Mouse (Mus musculus): ENCODE results near the gene Fgfr1op2. TPM values are rescaled to one million over a fixed set of nuclear protein-coding genes. Genes with fewer than 3 reads are reported as not detected.
A peak's percentile ranks its signal among the peaks of the same experiment; 100 is the strongest.

Fgfr1op2 gene
- polyA plus RNA-seq, 1 experiment from 2014 or later: 85.1 TPM

DNA sequence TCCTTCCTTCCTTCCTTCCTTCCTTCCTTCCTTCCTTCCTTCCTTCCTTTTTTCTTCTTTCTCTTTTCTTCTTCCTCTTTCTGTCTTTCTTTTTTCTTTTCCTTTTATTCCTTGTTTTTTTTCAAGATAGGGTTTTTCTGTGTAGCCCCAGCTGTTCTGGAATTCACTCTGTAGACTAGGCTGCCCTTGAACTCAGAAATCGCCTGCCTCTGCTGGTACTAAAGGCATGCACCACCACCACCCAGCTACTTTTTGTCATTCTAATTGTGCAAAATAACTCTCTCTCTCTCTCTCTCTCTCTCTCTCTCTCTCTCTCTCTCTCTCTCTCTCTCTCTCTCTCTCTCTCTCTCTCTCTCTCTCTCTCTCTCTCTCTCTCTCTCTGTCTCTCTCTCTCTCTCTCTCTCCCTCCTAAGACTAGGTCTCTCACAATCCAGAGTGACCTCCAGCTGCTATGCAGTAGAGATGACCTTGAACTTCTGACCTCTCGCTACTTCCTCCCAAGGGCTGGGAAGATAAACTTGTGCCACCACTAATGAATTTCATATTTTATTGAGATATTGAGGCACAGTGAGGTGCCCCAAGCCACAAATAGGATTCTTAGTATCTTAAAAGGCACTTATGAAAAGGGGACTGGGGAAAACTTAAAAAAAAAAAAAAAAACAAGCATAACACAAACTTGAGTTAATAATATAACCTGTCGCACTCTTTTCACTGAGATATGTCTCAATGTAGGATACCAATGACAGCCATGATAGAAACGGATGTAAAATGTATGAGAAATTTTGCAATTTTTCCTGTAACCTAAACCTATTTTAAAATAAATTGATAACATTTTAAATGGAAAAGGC lies 58.0 kb downstream of the Fgfr1op2 start:
- Histone ChIP-seq H3K27me3 (ENCODE audit: insufficient read depth, poor library complexity, severe bottlenecking) (no peaks in the 10 kb centered on the region), H3K36me3 (no peaks in the 10 kb centered on the region), H3K9me3 (no peaks in the 10 kb centered on the region), H3K4me3 (peak overlapping the region; percentile 84), H3K4me1 (peaks cover 34% of the 10 kb centered on the region), H3K27ac (peak overlapping the region; percentile 97)
- WGBS: 58% methylated on average over 4 of the region's 4 CpGs
- no peak for DNase-seq (ENCODE audit: low spot score)

DNA sequence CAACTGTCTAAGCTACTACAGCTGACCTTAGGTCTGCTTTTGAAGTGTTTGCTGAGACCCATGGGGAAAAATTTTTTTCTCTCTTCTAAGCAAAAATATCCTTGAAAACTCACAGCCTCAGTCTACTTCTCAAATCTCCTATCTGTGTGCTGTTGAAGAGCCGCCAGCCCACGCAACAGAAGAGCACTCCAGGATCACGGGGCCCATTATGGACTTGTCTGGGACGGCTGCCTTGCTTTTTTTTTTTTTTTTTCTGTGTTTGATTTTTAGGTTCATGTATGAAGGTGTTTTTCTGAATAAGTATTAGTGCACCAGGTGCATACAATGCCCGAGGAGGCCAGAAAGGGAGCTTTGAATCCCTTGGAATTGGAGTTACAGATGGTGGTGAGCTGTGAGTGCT lies 59.5 kb downstream of the Fgfr1op2 start:
- 87% methylated on average over 5 of the region's 5 CpGs for WGBS
- no peak for DNase-seq (ENCODE audit: low spot score)
- peaks cover 23% of the 10 kb centered on the region for H3K4me1 ChIP-seq
- H3K36me3 ChIP-seq: no peaks in the 10 kb centered on the region
- H3K4me3 ChIP-seq: no peak overlapping the region
- H3K27ac ChIP-seq: no peak overlapping the region
- H3K27me3 ChIP-seq (ENCODE audit: insufficient read depth, poor library complexity, severe bottlenecking): no peaks in the 10 kb centered on the region
- H3K9me3 ChIP-seq: no peaks in the 10 kb centered on the region

DNA sequence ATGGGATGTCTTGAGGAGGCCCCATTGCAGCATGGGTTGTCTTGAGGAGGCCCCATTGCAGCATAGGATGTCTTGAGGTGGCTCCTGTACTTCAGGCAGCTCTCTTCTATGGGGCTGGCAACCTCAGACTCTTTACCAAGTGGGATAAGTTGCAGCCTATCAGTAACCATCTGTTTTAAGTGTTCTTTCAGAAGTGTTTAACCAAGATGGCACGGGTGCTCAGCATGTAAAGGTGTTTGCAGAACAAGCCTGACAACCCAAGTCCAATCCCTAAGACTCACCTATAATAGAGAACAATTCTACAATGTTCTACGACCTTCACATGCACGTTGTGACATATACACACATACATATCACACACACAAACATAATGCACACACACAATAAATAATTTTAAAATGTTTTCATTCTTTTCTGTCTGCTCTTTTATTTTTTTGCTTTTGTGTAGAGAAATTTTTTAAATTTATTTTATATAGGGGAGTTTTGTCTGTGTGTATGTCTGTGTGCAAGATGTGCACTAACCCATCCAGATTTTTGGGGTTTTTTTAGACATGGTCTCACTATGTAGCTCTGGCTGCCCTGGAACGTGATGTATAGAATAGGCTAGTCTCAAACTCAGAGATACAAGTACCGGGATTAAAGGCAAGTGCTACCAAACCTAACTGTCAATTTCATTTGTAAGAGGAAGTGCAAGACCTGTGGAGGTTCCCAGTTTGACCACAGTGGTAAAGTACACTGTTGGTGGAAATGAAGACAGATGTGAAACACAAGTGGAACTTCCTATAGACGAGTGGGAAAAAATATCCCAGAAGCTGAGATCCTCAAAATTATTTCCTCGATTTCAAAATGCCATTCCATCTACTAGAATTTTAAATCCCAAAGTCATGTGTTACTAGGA lies 63.3 kb downstream of the Fgfr1op2 start:
- H3K27me3 ChIP-seq (ENCODE audit: insufficient read depth, poor library complexity, severe bottlenecking): no peaks in the 10 kb centered on the region
- no peaks in the 10 kb centered on the region for H3K9me3 ChIP-seq
- no peaks in the 10 kb centered on the region for H3K36me3 ChIP-seq
- WGBS: 84% methylated on average over 7 of the region's 7 CpGs
- peaks cover 8% of the 10 kb centered on the region for H3K4me1 ChIP-seq
- DNase-seq (ENCODE audit: low spot score): no peak
- no peak overlapping the region for H3K27ac ChIP-seq
- no peak overlapping the region for H3K4me3 ChIP-seq

DNA sequence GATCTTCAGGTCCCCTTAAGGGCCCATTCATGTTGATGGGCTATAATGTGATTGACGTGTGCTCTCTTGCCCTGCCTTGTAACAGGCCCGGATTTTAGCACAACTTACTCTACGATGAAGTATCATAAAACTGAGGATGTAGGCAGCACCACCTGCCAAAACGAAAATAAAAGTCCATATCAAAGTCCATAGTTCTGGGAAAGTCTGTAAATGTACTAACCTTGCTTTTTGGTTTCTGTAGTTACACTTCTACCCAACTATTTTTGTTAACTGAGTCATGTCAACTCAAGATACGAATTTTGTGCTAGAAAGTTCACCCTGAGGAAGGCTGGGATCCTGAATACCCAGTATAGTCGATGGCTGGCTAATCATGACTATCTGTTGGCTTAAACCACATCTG lies 64.0 kb downstream of the Fgfr1op2 start:
- Histone ChIP-seq H3K36me3 (no peaks in the 10 kb centered on the region), H3K9me3 (no peaks in the 10 kb centered on the region), H3K27ac (no peak overlapping the region), H3K4me1 (peaks cover 8% of the 10 kb centered on the region), H3K27me3 (ENCODE audit: insufficient read depth, poor library complexity, severe bottlenecking) (no peaks in the 10 kb centered on the region), H3K4me3 (no peak overlapping the region)
- WGBS: 86% methylated on average over 6 of the region's 6 CpGs
- DNase-seq (ENCODE audit: low spot score): no peak

DNA sequence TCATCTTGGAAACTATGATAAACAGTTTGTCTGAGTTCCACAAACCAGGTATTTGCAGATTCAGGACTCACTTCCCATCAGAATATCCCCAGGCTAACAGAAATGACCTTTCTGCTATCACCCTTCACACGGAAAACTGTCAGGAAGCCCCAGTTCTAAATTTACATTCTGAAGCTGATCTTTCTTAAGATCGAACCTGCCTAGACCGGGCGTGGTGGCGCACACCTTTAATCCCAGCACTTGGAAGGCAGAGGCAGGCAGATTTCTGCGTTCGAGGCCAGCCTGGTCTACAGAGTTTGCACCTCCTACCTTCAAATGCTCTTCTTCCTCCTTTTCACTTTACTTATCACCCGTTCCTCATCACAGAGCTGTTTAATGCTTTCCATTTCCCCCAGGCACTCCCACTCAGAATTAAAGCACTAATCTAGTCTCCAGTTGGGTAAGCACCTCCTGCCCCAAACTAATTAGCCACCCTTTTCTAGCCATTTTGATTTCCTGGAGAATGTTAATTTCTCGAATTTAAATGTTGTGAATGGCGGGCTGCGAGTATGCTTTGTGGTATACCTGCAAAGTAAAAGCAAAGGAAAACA lies 64.7 kb downstream of the Fgfr1op2 start:
- Histone ChIP-seq H3K36me3 (no peaks in the 10 kb centered on the region), H3K27me3 (ENCODE audit: insufficient read depth, poor library complexity, severe bottlenecking) (no peaks in the 10 kb centered on the region), H3K4me3 (peak overlapping the region; percentile 90), H3K9me3 (no peaks in the 10 kb centered on the region), H3K4me1 (peaks cover 8% of the 10 kb centered on the region), H3K27ac (peak overlapping the region; percentile 99)
- no peak for DNase-seq (ENCODE audit: low spot score)
- 64% methylated on average over 11 of the region's 11 CpGs for WGBS

DNA sequence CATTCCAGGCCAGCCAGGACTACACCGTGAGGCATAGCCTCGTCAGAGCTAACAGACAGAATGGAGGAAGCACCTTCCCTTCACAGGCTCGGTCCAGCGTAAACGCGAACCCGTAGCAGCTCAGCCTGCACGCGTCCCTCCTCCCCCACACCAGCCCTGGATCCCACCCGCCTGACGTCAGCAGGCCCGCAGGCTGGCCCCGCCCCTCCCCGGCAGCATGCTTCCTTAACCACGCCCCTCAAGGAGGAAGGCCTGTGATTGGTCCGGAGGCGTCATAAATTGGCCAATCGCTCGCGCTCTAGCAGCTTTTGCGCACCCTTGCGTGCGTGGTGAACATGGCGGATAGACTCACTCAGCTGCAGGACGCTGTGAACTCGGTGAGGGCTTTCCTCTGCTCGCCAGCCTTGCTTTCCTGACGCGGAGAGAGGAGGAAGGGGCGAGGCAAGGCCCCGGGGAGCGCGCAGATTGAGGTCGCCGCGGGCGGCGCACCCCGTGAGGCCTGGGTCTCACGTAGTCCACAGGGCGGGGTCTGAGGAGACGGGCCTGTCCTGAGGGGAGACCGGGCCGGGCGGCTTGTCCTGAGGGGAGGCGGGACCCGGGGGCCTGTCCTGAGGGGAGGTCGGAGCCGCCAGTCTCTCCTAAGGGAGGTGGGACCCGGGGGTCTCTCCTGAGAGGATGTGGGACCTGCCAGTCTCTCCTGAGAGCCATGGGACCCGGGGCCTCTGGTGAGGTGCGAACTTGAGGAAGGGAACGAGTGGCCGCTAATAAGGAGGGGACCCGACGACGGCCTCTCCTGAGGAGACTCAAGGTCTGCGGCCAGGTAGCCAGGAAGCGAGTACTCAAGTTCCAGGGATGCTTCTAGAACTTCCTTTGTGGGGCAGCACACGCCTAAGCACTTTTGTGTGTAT lies 65.5 kb downstream of the Fgfr1op2 start, which contains the start of the genes Med21 and Tm7sf3:
Med21 (plus strand) TSS at position 272 of the 908 bp plus-strand sequence.
Tm7sf3 (minus strand) TSS at position 549 of the 908 bp plus-strand sequence.
- Histone ChIP-seq H3K27ac (peak within 1 kb of the TSS; percentile 99), H3K9me3 (no peaks in the 10 kb centered on the region), H3K27me3 (ENCODE audit: insufficient read depth, poor library complexity, severe bottlenecking) (no peaks in the 10 kb centered on the region), H3K4me3 (peak within 1 kb of the TSS; percentile 90), H3K36me3 (no peaks in the 10 kb centered on the region), H3K4me1 (peaks cover 8% of the 10 kb centered on the region)
- under 1% methylated on average over 57 of the region's 60 CpGs for WGBS
- peak; percentile 99 for DNase-seq (ENCODE audit: low spot score)

DNA sequence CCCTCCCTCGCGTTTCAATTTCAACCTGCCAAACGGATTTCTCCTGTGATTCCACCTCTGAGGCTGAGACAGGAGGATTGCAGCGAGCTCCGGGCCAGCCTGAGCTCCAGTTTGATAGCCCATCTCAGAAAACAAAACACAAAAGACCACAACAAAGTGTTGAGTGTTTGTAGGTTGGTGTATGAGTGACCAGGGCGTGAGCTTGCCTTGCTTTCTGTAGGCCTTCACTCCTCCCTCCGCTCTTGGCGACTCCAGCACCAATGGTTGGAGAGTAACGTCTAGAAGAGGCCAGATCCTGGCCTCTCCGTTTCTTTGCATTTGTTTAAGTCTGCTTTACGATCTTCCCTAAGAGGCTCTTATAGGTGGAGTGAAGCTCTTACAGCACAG lies 66.2 kb downstream of the Fgfr1op2 start:
- Histone ChIP-seq H3K4me3 (peak overlapping the region; percentile 90), H3K27me3 (ENCODE audit: insufficient read depth, poor library complexity, severe bottlenecking) (no peaks in the 10 kb centered on the region), H3K36me3 (no peaks in the 10 kb centered on the region), H3K9me3 (no peaks in the 10 kb centered on the region), H3K4me1 (peaks cover 8% of the 10 kb centered on the region), H3K27ac (peak overlapping the region; percentile 99)
- WGBS: 32% methylated on average over 11 of the region's 11 CpGs
- DNase-seq (ENCODE audit: low spot score): no peak

Other genes starting within 250 kb of the Fgfr1op2 start
- gene Itpr2, start 75.0 kb upstream of the Fgfr1op2 start, polyA plus RNA-seq (2016; fragmentation: Nextera tagmentation; extraction: Ambion mirVana): 19.4 and 22.1 TPM in 2 replicates
- gene Ints13, start 632 bp downstream of the Fgfr1op2 start, polyA plus RNA-seq (2016; fragmentation: Nextera tagmentation; extraction: Ambion mirVana): 54.5 and 63.1 TPM in 2 replicates
- 123 and 129 TPM in 2 replicates for gene Med21, start 65.3 kb downstream of the Fgfr1op2 start, polyA plus RNA-seq (2016; fragmentation: Nextera tagmentation; extraction: Ambion mirVana)
- gene Tm7sf3, start 65.6 kb downstream of the Fgfr1op2 start, polyA plus RNA-seq (2016; fragmentation: Nextera tagmentation; extraction: Ambion mirVana): 38.3 and 46.9 TPM in 2 replicates
- gene Stk38l, start 147.8 kb downstream of the Fgfr1op2 start, polyA plus RNA-seq (2016; fragmentation: Nextera tagmentation; extraction: Ambion mirVana): 31.7 and 40.6 TPM in 2 replicates
- gene Arntl2, start 218.9 kb downstream of the Fgfr1op2 start, polyA plus RNA-seq (2016; fragmentation: Nextera tagmentation; extraction: Ambion mirVana): 2.7 and 3.6 TPM in 2 replicates